Mouse (Mus musculus) lung, postnatal 0 days (tissue): ENCODE results near the gene Ankrd9. TPM values are rescaled to one million over a fixed set of nuclear protein-coding genes. Genes with fewer than 3 reads are reported as not detected.

Source experiments
- ATAC-seq: fragments of 200-750 bp; cut with Nextera tagmentation; 2 replicates; pipeline ENCODE4 v1.8.0; 2017; ENCODE audit warnings: moderate library complexity
- DNase-seq: peaks from one replicate; pipeline ENCODE4 v3.0.0-alpha.2; 2016; ENCODE audit warnings: low spot score
- H3K27ac ChIP-seq: fragments of 300-500 bp; sonication (generic); 2 replicates; pipeline ENCODE4 v1.5.1; 2014; ENCODE audit warnings: antibody characterized with exemption, mild to moderate bottlenecking, low read length, mixed read lengths
- H3K27me3 ChIP-seq: fragments of 300-500 bp; sonication (generic); replicated peaks from 2 replicates; pipeline ENCODE4 v1.6.1; 2014; ENCODE audit warnings: low read length, mixed read lengths; ENCODE audit not compliant: insufficient read depth
- H3K36me3 ChIP-seq: fragments of 300-500 bp; sonication (generic); 2 replicates; pipeline ENCODE4 v1.6.1; 2014; ENCODE audit warnings: low read length, mixed read lengths; ENCODE audit not compliant: insufficient read depth
- H3K4me1 ChIP-seq: fragments of 300-500 bp; sonication (generic); 2 replicates; pipeline ENCODE4 v1.6.1; 2014; ENCODE audit warnings: antibody characterized with exemption, low read depth, low read length, mixed read lengths; ENCODE audit not compliant: insufficient read depth
- H3K4me2 ChIP-seq: fragments of 300-500 bp; sonication (generic); replicated peaks from 2 replicates; pipeline ENCODE4 v1.6.1; 2014; ENCODE audit warnings: low read depth, mild to moderate bottlenecking, low read length, moderate library complexity, mixed read lengths
- H3K4me3 ChIP-seq: fragments of 300-500 bp; sonication (generic); 2 replicates; pipeline ENCODE4 v1.5.1; 2014; ENCODE audit warnings: low read depth, low read length
- H3K9ac ChIP-seq: fragments of 300-500 bp; sonication (generic); replicated peaks from 2 replicates; pipeline ENCODE4 v1.6.1; 2014; ENCODE audit warnings: low read depth, mild to moderate bottlenecking
- H3K9me3 ChIP-seq: fragments of 300-500 bp; sonication (generic); 2 replicates; pipeline ENCODE4 v1.6.1; 2016; ENCODE audit warnings: low read length, mixed read lengths
- CTCF ChIP-seq: IDR thresholded peaks from 2 replicates; pipeline ENCODE4 v1.5.1; 2016; ENCODE audit warnings: antibody characterized with exemption, mild to moderate bottlenecking
- EP300 ChIP-seq: IDR thresholded peaks from 2 replicates; pipeline ENCODE4 v1.6.1; 2016; ENCODE audit warnings: antibody characterized with exemption, mild to moderate bottlenecking, control low read depth
- WGBS: fragments of 180-500 bp; shearing (Covaris S2); extraction: QIAGEN DNeasy Blood & Tissue Kit; methylation state at CpG from one replicate; pipeline ENCODE4 v1.1.7; 2014; 5-methylcytosine and 5-hydroxymethylcytosine counted together
- polyA plus RNA-seq: library from polyadenylated mRNA; unstranded; fragments of >200 nt; fragmentation: Nextera tagmentation; extraction: Ambion mirVana; gene quantifications from 2 replicates; pipeline ENCODE4 v1.2.1, GENCODE M21; 2015

The Ankrd9 gene
- polyA plus RNA-seq, 1 experiment from 2014 or later = 12.4 TPM

DNA sequence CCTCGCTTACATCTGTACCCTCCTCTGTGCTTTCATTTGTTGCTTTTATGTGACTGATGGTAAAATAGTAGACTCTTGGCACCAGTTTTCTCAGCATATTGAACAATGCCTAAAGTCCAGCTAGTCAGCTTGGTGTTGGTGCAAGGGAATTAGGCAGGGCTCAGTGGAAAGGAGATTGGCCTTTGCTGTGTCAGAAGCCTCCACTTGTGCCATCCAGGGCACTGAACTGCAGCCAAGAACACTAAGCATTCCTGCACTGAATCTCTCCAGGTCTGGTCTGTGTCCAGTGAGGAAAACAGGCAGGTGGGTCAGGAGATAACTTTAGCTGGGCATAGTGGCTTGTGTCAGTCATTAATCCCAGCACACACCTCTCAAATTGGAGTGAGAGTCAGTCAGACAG lies 29.4 kb downstream of the Ankrd9 start:
- TF ChIP-seq EP300 = no peak
- no peak for TF ChIP-seq CTCF
- WGBS = 91% methylated on average over 1 of the region's 1 CpGs

DNA sequence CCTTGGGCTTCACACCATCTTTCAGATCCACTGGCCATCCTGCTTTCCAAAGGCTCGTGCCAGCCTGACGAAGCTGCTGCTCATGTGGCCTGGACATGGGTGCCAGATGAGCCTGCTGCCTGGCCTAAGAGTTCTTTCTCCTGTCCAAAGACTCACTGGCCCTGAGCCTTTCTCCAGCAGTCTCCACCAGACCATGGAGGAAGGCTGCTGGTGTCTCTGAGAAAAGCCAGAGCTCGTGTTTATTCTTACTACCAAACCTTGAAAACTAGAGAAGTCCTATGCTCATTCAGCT lies 30.0 kb downstream of the Ankrd9 start:
- Histone ChIP-seq H3K4me3 (no peak overlapping the region), H3K27ac (no peak overlapping the region), H3K4me1 (no peaks in the 10 kb centered on the region), H3K36me3 (peaks cover 6% of the 10 kb centered on the region; the same call in 1 of the 2 replicates), H3K9ac (no peak overlapping the region), H3K4me2 (no peak overlapping the region), H3K9me3 (no peaks in the 10 kb centered on the region), H3K27me3 (no peaks in the 10 kb centered on the region)
- ATAC-seq (no peak), DNase-seq (no peak)
- TF ChIP-seq EP300 = no peak
- no peak for TF ChIP-seq CTCF
- 98% methylated on average over 3 of the region's 3 CpGs for WGBS

More for the DNA sequence above, 29.4 kb downstream of the Ankrd9 start:
- Histone ChIP-seq H3K4me3 (no peak overlapping the region), H3K27ac (no peak overlapping the region), H3K9ac (no peak overlapping the region), H3K9me3 (no peaks in the 10 kb centered on the region), H3K4me2 (no peak overlapping the region), H3K4me1 (no peaks in the 10 kb centered on the region), H3K27me3 (no peaks in the 10 kb centered on the region), H3K36me3 (peaks cover 6% of the 10 kb centered on the region; the same call in 1 of the 2 replicates)
- DNase-seq (no peak), ATAC-seq (no peak)

DNA sequence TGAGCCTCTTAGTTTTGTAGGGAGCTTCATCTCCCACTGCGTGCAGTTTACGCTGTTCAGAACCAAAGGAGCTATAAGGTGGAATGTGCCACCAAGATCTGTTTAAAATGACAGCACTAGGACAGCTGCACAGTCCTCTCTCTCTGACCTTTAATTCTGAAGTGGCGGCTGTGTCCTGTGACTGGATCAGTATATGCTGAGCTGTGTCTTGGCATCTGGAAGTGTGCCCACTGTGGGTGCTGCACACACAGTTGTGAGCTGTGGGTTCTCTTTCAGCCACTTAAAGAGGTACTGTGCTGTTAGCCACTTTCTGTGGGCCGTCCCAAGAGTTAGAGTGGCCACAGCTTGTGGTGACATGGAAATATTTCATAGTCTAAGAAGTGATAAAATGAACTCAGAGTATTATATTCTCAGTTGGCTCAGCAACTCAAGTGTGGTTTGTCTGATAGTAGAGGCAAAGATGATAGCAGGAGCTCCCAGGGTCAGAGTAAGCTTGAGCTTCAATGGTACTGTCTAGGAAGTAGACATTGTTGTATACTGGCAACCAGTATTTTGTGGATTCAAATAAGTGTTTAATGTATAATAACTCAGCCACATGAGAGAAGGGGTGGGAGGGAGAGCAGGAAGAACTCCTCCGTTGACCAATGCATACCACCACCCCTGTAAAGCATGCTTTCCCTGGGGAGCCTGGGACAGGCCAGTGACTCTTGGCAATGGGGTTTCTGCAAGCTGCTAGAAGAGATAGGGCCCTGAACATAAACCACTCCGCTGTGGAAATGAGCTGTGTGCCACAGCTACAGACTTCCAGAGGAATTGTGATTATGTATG lies 30.5 kb downstream of the Ankrd9 start:
- ATAC-seq = no peak
- H3K27me3 ChIP-seq = no peaks in the 10 kb centered on the region

DNA sequence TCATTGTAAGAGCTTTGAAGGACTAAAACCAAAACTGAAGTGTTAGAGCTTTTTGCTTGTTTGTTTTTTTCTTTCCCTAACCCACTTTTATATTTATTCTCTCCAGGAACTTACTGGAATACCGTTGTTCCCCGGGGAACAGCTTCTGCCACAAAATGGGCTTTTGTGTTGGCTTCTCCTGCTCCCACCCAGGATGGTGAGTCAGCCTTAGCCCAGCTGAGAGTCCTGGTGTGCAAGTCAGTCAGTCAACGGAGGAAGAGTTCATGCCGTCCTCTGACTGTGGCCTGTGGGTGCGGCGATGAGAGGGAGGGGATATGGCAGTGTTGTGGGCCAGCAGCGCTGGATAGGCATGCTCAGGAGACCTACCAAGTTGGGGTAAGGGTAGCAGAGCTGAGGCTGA lies 32.6 kb downstream of the Ankrd9 start:
- ATAC-seq (no peak), DNase-seq (no peak)
- Histone ChIP-seq H3K9ac (no peak overlapping the region), H3K4me1 (no peaks in the 10 kb centered on the region), H3K27me3 (no peaks in the 10 kb centered on the region), H3K4me3 (no peak overlapping the region), H3K36me3 (peaks cover 6% of the 10 kb centered on the region; the same call in 1 of the 2 replicates), H3K4me2 (no peak overlapping the region), H3K27ac (no peak overlapping the region), H3K9me3 (no peaks in the 10 kb centered on the region)
- TF ChIP-seq CTCF (no peak), EP300 (no peak)
- 81% methylated on average over 7 of the region's 7 CpGs for whole genome bisulfite sequencing

More for the DNA sequence above, 30.5 kb downstream of the Ankrd9 start:
- no peak overlapping the region for H3K4me3 ChIP-seq
- H3K9me3 ChIP-seq = no peaks in the 10 kb centered on the region
- no peak overlapping the region for H3K9ac ChIP-seq
- H3K27ac ChIP-seq = no peak overlapping the region
- TF ChIP-seq EP300 (no peak), CTCF (no peak)
- no peaks in the 10 kb centered on the region for H3K4me1 ChIP-seq
- 88% methylated on average over 6 of the region's 6 CpGs for WGBS
- no peak for DNase-seq
- peaks cover 6% of the 10 kb centered on the region; the same call in 1 of the 2 replicates for H3K36me3 ChIP-seq
- H3K4me2 ChIP-seq = no peak overlapping the region

DNA sequence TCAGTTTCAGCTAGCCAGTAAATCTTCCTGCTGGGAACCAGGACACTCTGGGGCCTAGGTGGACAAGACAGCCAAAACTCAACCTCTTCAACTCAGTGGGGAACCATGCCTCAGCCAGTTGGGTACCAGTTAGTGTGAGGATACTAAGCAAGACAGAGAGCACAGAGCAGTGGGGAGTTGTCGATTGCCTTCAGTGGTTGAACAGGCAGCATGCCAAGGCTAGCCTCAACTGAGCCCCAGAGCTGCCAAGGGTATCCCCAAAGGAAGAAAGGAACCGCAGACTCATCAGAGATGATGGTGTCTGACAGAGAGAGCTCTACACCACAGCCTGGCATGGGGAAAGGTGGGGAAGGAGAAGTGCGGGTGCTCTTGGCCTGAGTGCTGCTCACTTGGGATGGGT lies 38.0 kb downstream of the Ankrd9 start:
- H3K4me1 ChIP-seq = no peaks in the 10 kb centered on the region
- 95% methylated on average over 3 of the region's 3 CpGs for WGBS
- no peaks in the 10 kb centered on the region for H3K9me3 ChIP-seq
- no peaks in the 10 kb centered on the region for H3K27me3 ChIP-seq
- ATAC-seq = no peak
- H3K4me3 ChIP-seq = no peak overlapping the region
- no peak for TF ChIP-seq EP300
- TF ChIP-seq CTCF = no peak
- H3K36me3 ChIP-seq = peaks cover 8% of the 10 kb centered on the region; the same call in 1 of the 2 replicates
- no peak overlapping the region for H3K9ac ChIP-seq
- DNase-seq = no peak
- H3K27ac ChIP-seq = no peak overlapping the region
- H3K4me2 ChIP-seq = no peak overlapping the region

DNA sequence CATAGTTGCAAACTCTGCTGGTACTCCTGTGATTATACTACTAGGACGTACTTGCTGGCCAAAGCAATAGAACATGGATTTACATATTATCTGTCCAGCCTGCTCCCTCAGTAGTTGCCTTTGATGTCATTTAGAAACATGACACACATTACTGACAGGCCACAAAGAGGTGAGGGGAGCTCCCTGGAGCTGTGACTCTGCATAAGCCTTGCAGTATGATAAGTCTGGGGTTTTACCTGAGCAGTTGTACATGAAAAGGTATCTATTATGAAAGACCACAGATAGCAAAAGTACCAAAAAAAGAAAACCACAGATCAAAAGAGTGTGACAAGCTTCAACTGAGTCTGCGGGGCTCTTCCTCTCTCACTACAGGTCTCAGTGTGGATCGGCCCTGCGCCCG lies 39.5 kb downstream of the Ankrd9 start:
- TF ChIP-seq EP300 (no peak), CTCF (no peak)

DNA sequence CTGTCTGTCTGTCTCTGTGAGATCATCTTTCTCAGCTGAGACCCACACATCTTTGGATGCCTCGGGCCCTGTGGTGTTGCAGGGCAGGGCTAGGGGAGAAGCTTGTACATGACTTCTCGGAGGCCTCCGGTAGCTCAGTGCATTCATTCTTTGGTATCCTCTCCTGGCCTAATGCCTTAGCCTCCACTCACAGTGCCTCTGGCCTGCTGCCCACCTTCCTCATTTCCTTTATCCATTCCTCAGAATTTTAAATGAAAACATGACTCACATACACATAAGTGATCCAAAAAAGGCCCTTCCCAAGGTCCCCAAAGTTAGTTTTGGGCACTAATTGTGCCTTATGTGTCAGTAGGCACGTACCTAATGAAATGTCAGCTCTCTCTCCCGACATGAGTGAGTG lies 41.3 kb downstream of the Ankrd9 start:
- Histone ChIP-seq H3K4me1 (no peaks in the 10 kb centered on the region), H3K9me3 (no peaks in the 10 kb centered on the region), H3K27ac (no peak overlapping the region), H3K9ac (no peak overlapping the region), H3K4me3 (no peak overlapping the region), H3K36me3 (peaks cover 14% of the 10 kb centered on the region), H3K27me3 (no peaks in the 10 kb centered on the region), H3K4me2 (no peak overlapping the region)
- DNase-seq = no peak
- WGBS = 85% methylated on average over 5 of the region's 5 CpGs
- TF ChIP-seq CTCF (no peak), EP300 (no peak)
- no peak for ATAC-seq

More for the DNA sequence above, 39.5 kb downstream of the Ankrd9 start:
- H3K36me3 ChIP-seq = peaks cover 8% of the 10 kb centered on the region; the same call in 1 of the 2 replicates
- no peaks in the 10 kb centered on the region for H3K9me3 ChIP-seq
- no peak overlapping the region for H3K4me3 ChIP-seq
- no peak overlapping the region for H3K27ac ChIP-seq
- no peaks in the 10 kb centered on the region for H3K4me1 ChIP-seq
- H3K9ac ChIP-seq = no peak overlapping the region
- 95% methylated on average over 5 of the region's 5 CpGs for WGBS
- no peaks in the 10 kb centered on the region for H3K27me3 ChIP-seq
- no peak overlapping the region for H3K4me2 ChIP-seq
- ATAC-seq (no peak), DNase-seq (no peak)
